Mouse (Mus musculus): ENCODE measurements around the gene Vps8. TPM values are rescaled to one million over a fixed set of nuclear protein-coding genes. Genes with fewer than 3 reads are reported as not detected.
A peak's percentile ranks its signal among the peaks of the same experiment; 100 is the strongest.

Vps8 gene
- polyA plus RNA-seq, 1 experiment from 2014 or later = 3.1 TPM

DNA sequence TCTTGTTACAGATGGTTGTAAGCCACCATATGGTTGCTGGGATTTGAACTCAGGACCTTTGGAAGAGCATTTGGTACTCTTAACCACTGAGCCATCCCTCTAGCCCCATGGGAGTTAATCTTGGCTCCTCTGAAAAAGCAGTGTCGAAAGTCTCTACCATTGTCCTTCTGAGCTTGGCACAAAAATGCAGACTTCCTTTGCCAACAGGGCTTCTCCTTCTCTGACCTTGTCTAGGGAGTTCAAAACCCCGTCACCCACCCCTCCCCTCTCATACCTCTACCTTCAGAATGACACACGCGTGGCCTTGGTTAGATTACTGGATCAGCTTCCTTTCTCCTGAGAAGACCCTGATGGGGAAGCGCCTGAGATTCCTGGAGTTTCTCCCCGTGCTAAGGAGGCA lies 71.8 kb downstream of the Vps8 start:
- no peaks in the 10 kb centered on the region for H3K4me1 ChIP-seq (ENCODE audit: insufficient read depth)
- H3K27ac ChIP-seq (ENCODE audit: low read depth) = no peak overlapping the region
- H3K4me3 ChIP-seq (ENCODE audit: low read depth, low read length) = no peak overlapping the region
- no peak overlapping the region for H3K4me2 ChIP-seq (ENCODE audit: low read depth, low read length)
- no peak overlapping the region for H3K9ac ChIP-seq (replicated peaks)
- H3K27me3 ChIP-seq (ENCODE audit: insufficient read depth, low read length) = no peaks in the 10 kb centered on the region
- ATAC-seq (no peak), DNase-seq (no peak)
- WGBS (ENCODE audit: insufficient replicate concordance) = 75% methylated on average over 6 of the region's 6 CpGs
- H3K9me3 ChIP-seq (ENCODE audit: low read length) = no peaks in the 10 kb centered on the region
- H3K36me3 ChIP-seq (replicated peaks; ENCODE audit: insufficient read depth, low read length) = no peaks in the 10 kb centered on the region; the same call in 1 of the 2 replicates
- TF ChIP-seq CTCF (IDR thresholded peaks at IDR 0.05; ENCODE audit: low read depth) = no peak

DNA sequence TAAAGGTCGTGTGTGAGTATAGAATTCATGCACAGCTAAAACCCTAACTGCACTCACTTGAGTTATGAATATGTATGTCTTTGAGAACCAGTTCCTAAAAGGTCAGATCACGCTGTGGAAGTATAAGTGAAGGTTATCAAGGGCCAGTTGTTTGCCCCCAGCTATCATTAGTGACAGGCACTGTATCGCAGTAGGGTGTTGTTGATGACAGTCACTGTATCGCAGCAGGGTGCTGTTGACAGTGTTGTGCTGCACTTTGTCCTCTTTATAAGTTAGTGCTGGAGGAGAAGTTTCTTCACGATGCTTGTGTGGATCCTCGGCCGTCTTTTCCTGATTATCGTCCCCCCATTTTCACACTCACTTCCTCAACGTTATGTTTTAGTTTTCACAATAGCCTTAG lies 73.9 kb downstream of the Vps8 start:
- Histone ChIP-seq H3K4me3 (ENCODE audit: low read depth, low read length) (no peak overlapping the region), H3K36me3 (replicated peaks; ENCODE audit: insufficient read depth, low read length) (peaks cover 7% of the 10 kb centered on the region; the same call in 1 of the 2 replicates), H3K4me2 (ENCODE audit: low read depth, low read length) (no peak overlapping the region), H3K27me3 (ENCODE audit: insufficient read depth, low read length) (no peaks in the 10 kb centered on the region), H3K9ac (replicated peaks) (no peak overlapping the region), H3K4me1 (ENCODE audit: insufficient read depth) (no peaks in the 10 kb centered on the region), H3K9me3 (ENCODE audit: low read length) (no peaks in the 10 kb centered on the region), H3K27ac (ENCODE audit: low read depth) (no peak overlapping the region)
- TF ChIP-seq EP300 (IDR thresholded peaks at IDR 0.05; ENCODE audit: low read depth) (no peak), CTCF (IDR thresholded peaks at IDR 0.05; ENCODE audit: low read depth) (no peak)
- 70% methylated on average over 9 of the region's 9 CpGs for WGBS (ENCODE audit: insufficient replicate concordance)
- ATAC-seq (peak; percentile 56), DNase-seq (no peak)

DNA sequence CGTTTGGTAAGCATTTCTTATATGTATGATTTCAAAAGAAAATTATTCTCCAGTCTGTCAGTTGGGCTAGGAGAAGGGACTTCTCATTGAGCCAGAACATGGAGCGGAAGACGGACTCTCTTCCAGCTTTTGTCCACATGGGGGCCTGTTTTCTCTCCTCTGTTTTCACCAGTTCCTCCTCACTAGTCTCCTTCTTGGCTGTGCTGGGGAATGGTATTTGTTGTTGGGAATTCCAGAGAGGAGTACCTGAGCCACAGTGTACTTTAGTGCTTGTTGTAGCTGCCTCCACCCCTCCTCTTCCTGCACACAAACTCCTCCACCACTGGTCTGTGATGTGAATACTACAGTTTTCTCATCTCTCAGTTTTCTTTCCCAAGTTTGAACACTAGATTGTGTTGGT lies 74.7 kb downstream of the Vps8 start:
- WGBS (ENCODE audit: insufficient replicate concordance) = 76% methylated on average over 3 of the region's 3 CpGs
- Histone ChIP-seq H3K9me3 (ENCODE audit: low read length) (no peaks in the 10 kb centered on the region), H3K4me2 (ENCODE audit: low read depth, low read length) (no peak overlapping the region), H3K4me1 (ENCODE audit: insufficient read depth) (no peaks in the 10 kb centered on the region), H3K27ac (ENCODE audit: low read depth) (no peak overlapping the region), H3K9ac (replicated peaks) (no peak overlapping the region), H3K4me3 (ENCODE audit: low read depth, low read length) (no peak overlapping the region), H3K27me3 (ENCODE audit: insufficient read depth, low read length) (no peaks in the 10 kb centered on the region), H3K36me3 (replicated peaks; ENCODE audit: insufficient read depth, low read length) (peaks cover 7% of the 10 kb centered on the region; the same call in 1 of the 2 replicates)
- TF ChIP-seq CTCF (IDR thresholded peaks at IDR 0.05; ENCODE audit: low read depth) = 0 out of 2 replicates have a peak, but pooled peaks have one; percentile 18
- TF ChIP-seq EP300 (IDR thresholded peaks at IDR 0.05; ENCODE audit: low read depth) = no peak
- DNase-seq (no peak), ATAC-seq (no peak)

DNA sequence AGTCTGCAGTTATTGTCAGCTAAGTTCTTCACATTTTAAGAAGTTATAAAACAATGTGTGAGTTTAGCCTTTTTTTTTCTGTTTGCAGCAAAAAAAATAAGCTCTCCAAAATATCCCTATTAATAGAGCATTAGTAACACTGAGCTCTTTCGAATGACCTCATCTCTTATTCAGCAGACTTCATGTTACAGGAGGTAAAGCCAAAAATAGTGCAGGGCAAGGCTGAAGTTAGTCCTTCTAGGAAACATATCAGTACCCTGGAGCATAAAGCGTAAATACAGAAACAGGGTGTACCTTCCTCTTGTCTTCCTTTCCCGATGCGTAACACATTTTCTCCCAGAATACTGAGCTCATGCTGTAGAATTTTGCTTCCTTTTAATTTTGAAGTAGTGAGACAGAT lies 76.1 kb downstream of the Vps8 start:
- Histone ChIP-seq H3K9me3 (ENCODE audit: low read length) (no peaks in the 10 kb centered on the region), H3K36me3 (replicated peaks; ENCODE audit: insufficient read depth, low read length) (peaks cover 7% of the 10 kb centered on the region; the same call in 1 of the 2 replicates), H3K27ac (ENCODE audit: low read depth) (no peak overlapping the region), H3K4me2 (ENCODE audit: low read depth, low read length) (no peak overlapping the region), H3K9ac (replicated peaks) (no peak overlapping the region), H3K4me1 (ENCODE audit: insufficient read depth) (no peaks in the 10 kb centered on the region), H3K27me3 (ENCODE audit: insufficient read depth, low read length) (no peaks in the 10 kb centered on the region), H3K4me3 (ENCODE audit: low read depth, low read length) (no peak overlapping the region)
- DNase-seq (no peak), ATAC-seq (peak; percentile 45; the same call in 1 of the 2 replicates)
- WGBS (ENCODE audit: insufficient replicate concordance) = 85% methylated on average over 4 of the region's 4 CpGs
- no peak for TF ChIP-seq EP300 (IDR thresholded peaks at IDR 0.05; ENCODE audit: low read depth)
- TF ChIP-seq CTCF (IDR thresholded peaks at IDR 0.05; ENCODE audit: low read depth) = no peak

DNA sequence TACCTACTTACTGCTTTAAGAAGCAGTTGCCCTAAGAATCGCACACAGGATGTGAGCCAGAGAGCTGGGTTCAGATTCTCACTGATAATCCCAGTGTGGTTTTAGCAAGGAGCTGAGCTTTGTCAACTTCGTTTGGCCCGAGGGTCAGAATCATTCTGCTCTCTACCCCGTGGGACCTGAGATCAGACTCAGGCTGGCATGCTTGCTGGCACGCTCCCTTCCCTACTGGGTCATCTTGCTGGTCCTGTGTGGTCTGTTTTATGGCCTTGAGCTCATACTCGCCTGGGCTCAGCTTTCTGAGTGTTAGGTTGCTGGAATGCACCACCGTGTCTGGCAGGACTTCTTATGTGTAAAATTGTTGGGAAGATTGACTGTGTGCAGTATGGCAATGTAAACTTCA lies 76.7 kb downstream of the Vps8 start:
- no peak for DNase-seq
- no peak overlapping the region for H3K4me3 ChIP-seq (ENCODE audit: low read depth, low read length)
- WGBS (ENCODE audit: insufficient replicate concordance) = 73% methylated on average over 7 of the region's 7 CpGs

DNA sequence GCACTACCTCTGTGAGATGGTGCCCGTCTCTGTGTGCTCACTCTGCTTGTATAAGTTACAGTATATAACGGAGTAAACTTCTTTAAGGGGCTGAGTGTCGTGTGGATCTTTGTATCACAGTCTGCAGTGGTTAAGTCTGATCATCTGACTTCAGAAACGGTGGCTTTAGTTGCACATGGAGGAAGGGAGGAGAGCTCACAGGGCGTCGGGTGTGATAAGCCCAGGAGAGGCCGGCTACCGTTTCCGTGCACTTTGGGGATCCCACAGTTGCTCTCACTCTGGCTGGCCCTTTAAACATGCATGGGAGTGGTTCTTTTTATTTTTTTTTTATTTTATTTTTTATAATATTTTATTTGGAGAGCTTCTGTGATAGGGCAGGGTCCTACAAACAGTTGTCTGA lies 95.9 kb downstream of the Vps8 start:
- 59% methylated on average over 9 of the region's 9 CpGs for WGBS (ENCODE audit: insufficient replicate concordance)
- DNase-seq (no peak), ATAC-seq (peak; percentile 49)
- Histone ChIP-seq H3K9me3 (ENCODE audit: low read length) (no peaks in the 10 kb centered on the region), H3K27me3 (ENCODE audit: insufficient read depth, low read length) (no peaks in the 10 kb centered on the region), H3K27ac (ENCODE audit: low read depth) (no peak overlapping the region), H3K4me1 (ENCODE audit: insufficient read depth) (no peaks in the 10 kb centered on the region), H3K36me3 (replicated peaks; ENCODE audit: insufficient read depth, low read length) (0 out of 2 replicates have a peak, but pooled peaks cover 2% of the 10 kb centered on the region), H3K9ac (replicated peaks) (no peak overlapping the region), H3K4me2 (ENCODE audit: low read depth, low read length) (no peak overlapping the region), H3K4me3 (ENCODE audit: low read depth, low read length) (no peak overlapping the region)
- TF ChIP-seq EP300 (IDR thresholded peaks at IDR 0.05; ENCODE audit: low read depth) (no peak), CTCF (IDR thresholded peaks at IDR 0.05; ENCODE audit: low read depth) (no peak)

More for the DNA sequence above, 76.7 kb downstream of the Vps8 start:
- H3K27me3 ChIP-seq (ENCODE audit: insufficient read depth, low read length) = no peaks in the 10 kb centered on the region
- H3K9ac ChIP-seq (replicated peaks) = no peak overlapping the region
- TF ChIP-seq CTCF (IDR thresholded peaks at IDR 0.05; ENCODE audit: low read depth) (no peak), EP300 (IDR thresholded peaks at IDR 0.05; ENCODE audit: low read depth) (no peak)
- no peak overlapping the region for H3K4me2 ChIP-seq (ENCODE audit: low read depth, low read length)
- no peak for ATAC-seq
- peaks cover 7% of the 10 kb centered on the region; the same call in 1 of the 2 replicates for H3K36me3 ChIP-seq (replicated peaks; ENCODE audit: insufficient read depth, low read length)
- no peaks in the 10 kb centered on the region for H3K4me1 ChIP-seq (ENCODE audit: insufficient read depth)
- H3K27ac ChIP-seq (ENCODE audit: low read depth) = no peak overlapping the region
- H3K9me3 ChIP-seq (ENCODE audit: low read length) = no peaks in the 10 kb centered on the region

DNA sequence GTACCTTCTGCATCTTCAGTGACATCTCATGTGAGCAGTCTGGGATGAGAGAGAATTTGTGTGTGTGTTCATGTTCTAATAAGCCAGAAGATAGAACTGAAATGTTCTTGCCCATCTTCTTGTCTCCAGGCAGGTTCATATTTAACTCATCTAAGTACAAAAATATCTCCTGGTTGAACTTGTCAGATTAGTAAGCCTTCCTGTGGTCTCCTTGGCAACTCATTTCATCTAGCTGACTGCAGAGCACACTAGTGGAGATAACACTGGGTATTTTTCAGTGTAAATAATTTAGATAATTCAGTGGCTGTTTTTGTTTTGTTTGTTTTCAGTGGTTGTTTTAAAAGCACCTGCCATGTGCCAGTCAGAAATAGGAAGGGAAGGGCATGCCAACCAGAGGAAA lies 96.9 kb downstream of the Vps8 start:
- Histone ChIP-seq H3K4me1 (ENCODE audit: insufficient read depth) (no peaks in the 10 kb centered on the region), H3K36me3 (replicated peaks; ENCODE audit: insufficient read depth, low read length) (0 out of 2 replicates have a peak, but pooled peaks cover 2% of the 10 kb centered on the region), H3K27ac (ENCODE audit: low read depth) (no peak overlapping the region), H3K4me3 (ENCODE audit: low read depth, low read length) (no peak overlapping the region), H3K27me3 (ENCODE audit: insufficient read depth, low read length) (no peaks in the 10 kb centered on the region), H3K4me2 (ENCODE audit: low read depth, low read length) (no peak overlapping the region), H3K9me3 (ENCODE audit: low read length) (no peaks in the 10 kb centered on the region), H3K9ac (replicated peaks) (no peak overlapping the region)
- no peak for DNase-seq
- ATAC-seq = no peak
- TF ChIP-seq CTCF (IDR thresholded peaks at IDR 0.05; ENCODE audit: low read depth) (no peak), EP300 (IDR thresholded peaks at IDR 0.05; ENCODE audit: low read depth) (peak; percentile 43; the same call in 1 of the 2 replicates)
